Mouse (Mus musculus) bone marrow macrophage, adult 2 months (primary cell): ENCODE results near the gene Zbtb42.

ENCODE experiments used
- CTCF ChIP-seq: IDR thresholded peaks from 2 replicates; pipeline ENCODE4 v1.5.1; 2012; ENCODE audit warnings: low read depth, mild to moderate bottlenecking, low read length, moderate library complexity
- POLR2A ChIP-seq: IDR thresholded peaks from 2 replicates; pipeline ENCODE4 v1.6.1; 2012; ENCODE audit warnings: mild to moderate bottlenecking, low read depth, low read length, borderline replicate concordance

DNA sequence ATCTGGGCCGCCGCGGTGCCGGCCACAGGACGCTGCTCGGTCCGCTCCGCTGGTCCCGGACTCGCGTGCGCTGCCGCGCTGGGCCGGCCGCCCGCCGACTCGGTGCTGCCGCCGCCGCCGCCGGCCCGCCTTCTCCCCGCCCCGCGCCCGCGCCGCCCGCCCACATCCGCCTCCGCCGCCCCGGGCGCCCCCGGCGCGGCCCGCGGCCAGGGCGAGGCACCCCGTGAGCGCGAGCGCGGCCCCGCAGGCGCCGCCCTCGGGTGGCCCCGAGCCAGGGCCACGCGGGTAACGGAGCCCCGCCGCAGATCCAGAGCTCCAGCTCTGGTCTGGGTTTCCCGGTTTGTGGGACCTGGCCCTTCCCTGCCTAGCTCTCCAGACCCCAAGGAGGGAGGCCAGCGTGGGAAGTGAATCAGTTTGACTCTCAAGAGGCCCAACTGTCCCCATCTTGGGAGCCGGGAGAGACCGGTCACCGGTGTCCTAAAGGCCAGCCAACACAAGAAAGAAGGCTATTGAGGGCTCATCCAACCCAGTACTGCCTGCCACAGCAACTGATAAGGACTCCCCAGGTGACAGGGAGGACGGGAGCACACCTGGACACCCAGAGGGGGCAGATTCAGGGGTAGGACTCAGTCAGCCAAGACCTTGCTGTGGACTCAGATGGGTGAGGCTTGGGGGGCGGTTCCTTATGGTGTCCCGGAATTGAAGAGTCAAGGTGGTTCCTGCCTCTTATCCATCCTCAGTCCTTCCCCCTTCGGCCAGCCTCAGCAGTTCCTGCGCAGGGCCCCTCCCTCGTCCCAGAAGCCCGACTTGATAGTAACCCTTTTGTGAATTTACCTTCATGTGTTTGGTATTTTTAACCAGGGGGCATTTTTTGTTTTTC is 4.3 kb upstream of the Zbtb42 start, which contains the start of gene Akt1:
- TF ChIP-seq POLR2A (no peak), CTCF (0 out of 2 replicates have a peak, but pooled peaks have one; percentile 9)
